Mouse (Mus musculus): ENCODE measurements around the gene Mapt.

The Mapt gene

GRCm38 (mm10) chr11:104279049-104279448, 47.9 kb downstream of the Mapt start:
- DNase-seq, result no peak

GRCm38 (mm10) chr11:104279538-104279937, 48.3 kb downstream of the Mapt start:
- no peak for DNase-seq

DNA sequence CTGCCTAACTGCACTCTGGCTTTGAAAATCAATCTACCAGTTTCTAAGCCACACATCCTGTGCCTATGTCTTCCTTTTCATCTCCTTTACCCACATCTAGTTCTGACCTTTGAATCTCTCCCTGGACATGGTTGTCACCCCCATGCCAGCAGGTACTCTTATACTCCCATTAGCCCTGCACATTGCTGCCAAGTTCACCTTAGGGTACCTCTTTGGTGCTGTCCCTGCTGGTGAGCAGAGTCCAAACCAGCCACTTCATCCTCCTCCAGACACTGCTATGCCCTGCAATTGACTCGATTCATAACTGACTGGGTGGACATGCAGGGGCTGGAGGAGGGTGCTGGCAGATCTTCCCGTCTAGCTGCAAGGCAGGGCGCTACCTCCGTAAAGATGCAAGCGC, 50.3 kb downstream of the Mapt start:
- DNase-seq, result no peak

DNA sequence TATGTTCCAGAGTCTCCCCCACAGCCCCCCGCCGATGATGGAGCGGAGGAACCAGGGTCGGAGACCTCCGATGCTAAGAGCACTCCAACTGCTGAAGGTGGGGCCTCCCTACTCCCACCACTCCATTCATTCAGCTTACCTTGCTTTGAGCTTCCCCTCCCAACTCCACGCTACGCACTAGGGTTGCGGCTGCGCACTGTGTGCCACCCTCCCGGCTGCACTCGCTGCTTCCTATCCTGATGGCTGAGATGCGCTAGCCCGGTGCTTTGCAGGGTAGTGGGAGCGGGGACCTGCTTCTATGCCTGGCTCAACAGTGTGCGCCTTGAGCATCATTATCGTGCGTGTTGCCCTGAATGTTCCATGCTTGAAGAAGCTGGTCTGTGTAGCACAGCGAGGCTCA, 55.9 kb downstream of the Mapt start:
- DNase-seq, result no peak

DNA sequence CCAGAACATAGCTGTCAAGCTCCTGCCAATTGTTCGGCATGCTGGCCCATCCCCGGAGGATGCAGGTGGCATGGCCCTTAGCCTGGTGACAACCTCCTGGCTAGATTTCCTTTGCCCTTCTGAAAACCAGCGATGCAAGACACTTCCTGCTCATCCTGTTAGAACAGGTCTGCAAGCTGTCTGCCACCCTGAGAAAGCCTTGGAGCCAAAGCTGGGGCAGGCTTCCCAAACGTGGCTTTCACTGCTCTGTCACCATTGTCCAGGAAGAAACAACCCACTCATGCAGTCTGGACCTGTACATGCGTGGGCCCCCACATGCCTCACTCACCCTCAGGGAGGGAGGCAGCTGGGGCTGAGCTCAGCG, 57.6 kb downstream of the Mapt start:
- DNase-seq, result peak; percentile 13

DNA sequence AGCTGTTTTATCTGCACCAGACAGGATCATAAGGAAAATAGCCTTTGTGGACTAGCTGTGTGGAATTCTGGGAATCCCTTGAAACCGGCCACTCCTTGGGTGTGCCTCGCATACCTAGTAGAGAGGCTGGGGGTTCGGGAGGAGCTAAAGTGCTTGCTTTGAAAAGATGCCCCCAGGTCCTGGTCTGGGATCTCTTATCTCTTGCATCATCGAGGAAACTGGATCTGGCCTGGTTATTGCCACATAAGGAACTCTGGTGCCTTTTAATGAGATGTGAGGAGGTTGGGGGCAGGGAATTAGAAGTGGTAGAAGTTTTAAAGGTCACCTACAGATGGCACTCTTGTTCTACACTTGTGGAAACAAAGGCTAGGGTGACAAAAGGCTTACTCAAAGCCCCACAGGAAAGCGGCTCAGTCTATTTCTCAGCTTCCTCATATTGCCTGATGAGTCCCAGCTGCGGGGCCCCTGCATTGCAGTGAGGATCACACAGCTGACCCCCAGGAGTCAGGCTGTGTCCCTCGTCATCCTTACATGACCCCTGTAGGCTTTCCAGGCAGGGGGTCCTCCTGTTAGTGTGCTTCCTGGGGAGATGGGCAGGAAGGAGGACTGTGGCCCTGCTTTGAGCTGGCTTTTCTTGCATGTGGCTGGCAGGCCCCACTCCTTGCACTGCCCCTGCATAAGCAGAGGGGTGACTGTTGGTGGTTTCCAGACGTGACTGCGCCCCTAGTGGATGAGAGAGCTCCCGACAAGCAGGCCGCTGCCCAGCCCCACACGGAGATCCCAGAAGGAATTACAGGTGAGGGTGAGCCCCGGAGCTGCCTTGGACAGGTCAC, 58.2 kb downstream of the Mapt start:
- DNase-seq, result peak; percentile 81

DNA sequence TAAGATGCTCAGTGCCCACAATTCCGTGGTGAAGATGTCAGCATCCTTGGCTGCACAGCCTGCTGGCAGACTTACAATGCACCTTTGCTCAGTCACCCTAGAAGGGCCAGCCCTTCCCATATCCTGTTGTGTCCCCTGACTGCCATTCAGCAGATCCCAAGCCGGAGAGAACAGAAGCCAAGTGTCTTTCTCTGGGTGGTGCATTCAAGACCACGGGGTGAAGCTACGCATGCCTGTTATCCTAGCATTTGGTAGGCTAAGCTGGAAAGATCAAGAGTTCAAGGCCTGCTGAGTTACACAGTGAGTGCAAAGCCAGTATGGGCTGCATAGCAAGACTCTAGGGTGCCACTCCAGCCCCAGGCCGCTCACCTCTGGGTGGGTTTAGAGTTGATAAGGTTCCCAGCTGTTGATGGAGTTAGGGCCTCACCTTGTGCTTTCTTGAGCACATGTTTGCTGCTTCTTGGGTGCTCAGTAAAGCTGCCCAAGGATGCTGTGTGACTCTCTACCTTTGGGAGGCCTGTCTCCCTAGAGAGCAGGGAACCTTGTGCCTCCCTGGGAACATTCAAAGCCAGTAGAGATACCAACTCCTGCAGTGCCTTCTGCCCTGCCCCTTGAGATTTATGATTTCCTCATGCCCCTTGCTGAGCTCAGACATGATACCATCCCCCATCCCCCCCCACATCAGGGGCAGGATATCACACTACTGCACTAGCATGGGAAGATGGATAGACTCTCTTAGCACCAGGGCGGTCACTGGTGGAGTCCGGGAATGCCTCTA, 61.4 kb downstream of the Mapt start:
- DNase-seq, result no peak

DNA sequence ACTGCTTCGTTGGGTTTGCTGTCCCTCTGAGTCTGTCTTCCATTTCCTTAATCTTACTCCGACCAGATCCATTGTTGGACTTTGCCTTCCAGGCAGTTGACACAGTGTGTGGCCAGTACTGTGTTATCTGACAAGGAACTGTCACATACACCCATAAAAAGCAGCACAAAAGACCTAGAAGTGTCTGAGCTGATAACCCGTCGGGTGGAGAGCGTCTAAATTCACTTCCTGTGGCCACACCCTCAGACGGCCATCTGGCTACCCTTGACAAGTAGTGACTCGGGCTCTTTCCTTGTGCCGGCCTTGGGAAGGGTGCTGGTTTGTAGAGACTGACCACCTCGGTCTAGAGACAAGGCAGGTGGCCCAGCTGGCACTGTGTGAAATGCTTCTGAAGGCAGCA, 62.1 kb downstream of the Mapt start:
- DNase-seq, result no peak

DNA sequence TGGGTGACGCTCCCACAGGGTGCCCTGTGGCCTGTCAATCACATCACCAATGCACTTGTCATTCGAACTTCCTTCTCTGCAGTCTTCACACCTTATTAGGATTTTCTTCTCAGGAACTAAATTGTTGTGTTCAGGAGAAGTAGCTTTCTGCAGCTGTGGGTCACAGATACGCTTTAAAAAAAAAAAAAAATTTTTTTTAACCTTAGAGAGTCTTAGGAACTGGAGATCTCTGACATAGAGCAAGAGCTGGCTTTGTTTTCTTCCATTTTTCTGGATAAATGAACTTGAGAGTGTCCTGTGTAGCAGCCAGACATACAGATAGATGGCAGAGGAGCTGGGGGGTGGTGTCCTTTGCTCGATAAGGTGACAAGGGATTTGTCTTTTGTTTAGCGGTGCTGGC, 64.0 kb downstream of the Mapt start:
- no peak for DNase-seq

GRCm38 (mm10) chr11:104295656-104296055, 64.5 kb downstream of the Mapt start:
- no peak for DNase-seq

- no peak for DNase-seq
Measured at GRCm38 (mm10) chr11:104297671-104298070, 66.5 kb downstream of the Mapt start.

GRCm38 (mm10) chr11:104302628-104303027, 71.4 kb downstream of the Mapt start:
- DNase-seq, result no peak

- no peak for DNase-seq
Measured at GRCm38 (mm10) chr11:104303088-104303960, 72.1 kb downstream of the Mapt start.

GRCm38 (mm10) chr11:104305711-104306110, 74.5 kb downstream of the Mapt start:
- DNase-seq, result no peak

GRCm38 (mm10) chr11:104306483-104306882, 75.3 kb downstream of the Mapt start:
- DNase-seq, result no peak

GRCm38 (mm10) chr11:104307136-104307535, 75.9 kb downstream of the Mapt start:
- DNase-seq, result no peak

GRCm38 (mm10) chr11:104309377-104310225, 78.4 kb downstream of the Mapt start:
- no peak for DNase-seq

GRCm38 (mm10) chr11:104310226-104310887, 79.2 kb downstream of the Mapt start:
- peak; percentile 47 for DNase-seq

DNA sequence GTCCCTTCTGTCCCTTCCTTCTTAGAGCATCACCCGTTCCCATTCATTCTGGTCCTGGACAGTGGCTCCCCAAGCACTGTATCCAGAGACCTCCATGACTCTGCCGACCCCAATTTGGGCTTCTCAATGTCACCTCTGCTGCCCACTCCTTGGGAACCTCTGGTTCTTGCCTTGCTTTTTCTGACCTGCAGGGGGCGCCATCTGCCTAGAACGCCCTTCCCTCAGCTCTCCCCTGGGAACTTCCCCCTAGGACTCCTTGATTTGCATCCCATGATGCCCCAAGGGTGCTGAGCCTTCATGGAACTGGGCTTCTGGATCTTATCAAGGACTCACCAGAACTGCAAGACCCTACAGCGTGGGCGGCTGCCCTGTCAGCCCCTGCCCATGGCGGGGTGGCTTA, 80.5 kb downstream of the Mapt start:
- DNase-seq, result peak; percentile 53

- peak; percentile 90 for DNase-seq
Measured at GRCm38 (mm10) chr11:104315703-104316102, 84.5 kb downstream of the Mapt start.

- no peak for DNase-seq
Measured at GRCm38 (mm10) chr11:104316685-104317400, 85.7 kb downstream of the Mapt start.
